Mouse (Mus musculus) mesoderm, embryonic 11.5 days (tissue): ENCODE measurements around the gene Sh3bp1.
A peak's percentile ranks its signal among the peaks of the same experiment; 100 is the strongest.

Source experiments
- DNase-seq: peaks from one replicate; pipeline ENCODE4 v3.0.0-alpha.2; 2012; ENCODE audit warnings: low read depth, low spot score

Sh3bp1 gene

DNA sequence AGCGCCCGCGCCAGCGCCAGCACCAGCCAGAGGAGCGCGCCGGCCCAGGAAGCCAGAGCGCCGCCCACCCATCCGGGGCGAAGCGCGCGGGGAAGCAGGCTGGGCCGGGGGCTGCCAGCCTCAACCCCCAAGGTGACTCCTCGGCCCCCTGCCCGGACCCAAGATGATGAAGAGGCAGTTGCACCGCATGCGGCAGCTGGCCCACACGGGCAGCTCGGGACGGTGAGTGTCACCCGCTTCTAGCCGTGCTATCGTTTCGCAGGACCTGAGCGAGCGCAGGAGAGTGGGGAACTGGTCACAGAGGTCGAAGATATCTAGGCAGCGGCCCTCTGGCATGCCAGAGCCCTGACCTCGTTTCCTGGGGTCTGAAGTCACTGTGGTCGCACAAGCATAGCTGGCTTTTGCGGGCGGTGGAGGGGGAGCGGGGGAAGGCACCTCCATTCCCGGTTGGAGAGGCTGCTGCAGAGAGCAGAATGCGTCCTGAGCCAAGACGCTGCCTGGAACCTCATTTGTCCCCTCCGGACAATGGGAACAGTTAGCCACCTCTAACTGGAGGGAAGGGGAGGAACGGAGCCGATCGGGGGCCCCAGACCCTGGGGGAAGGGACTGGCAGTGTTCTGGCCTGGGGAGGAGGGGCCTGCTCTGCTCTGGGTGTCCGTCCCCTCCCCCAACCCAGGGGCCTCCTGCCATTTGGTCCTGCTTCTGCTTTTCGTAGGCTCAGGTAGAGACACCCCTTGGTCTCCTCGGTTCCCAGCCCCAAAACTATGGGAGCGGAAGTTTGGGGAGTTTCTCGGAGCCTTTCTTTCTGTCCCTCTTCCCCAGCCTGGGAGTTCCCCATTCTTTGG lies at the start of gene Sh3bp1:
Gene Sh3bp1, plus strand, starts transcription at position 29 of the 845 bp plus-strand sequence.
- peak; percentile 66 for DNase-seq

- no peak for DNase-seq
Observed at GRCm38 (mm10) chr15:78850059-78850824, 49.3 kb upstream of the Sh3bp1 start.

DNA sequence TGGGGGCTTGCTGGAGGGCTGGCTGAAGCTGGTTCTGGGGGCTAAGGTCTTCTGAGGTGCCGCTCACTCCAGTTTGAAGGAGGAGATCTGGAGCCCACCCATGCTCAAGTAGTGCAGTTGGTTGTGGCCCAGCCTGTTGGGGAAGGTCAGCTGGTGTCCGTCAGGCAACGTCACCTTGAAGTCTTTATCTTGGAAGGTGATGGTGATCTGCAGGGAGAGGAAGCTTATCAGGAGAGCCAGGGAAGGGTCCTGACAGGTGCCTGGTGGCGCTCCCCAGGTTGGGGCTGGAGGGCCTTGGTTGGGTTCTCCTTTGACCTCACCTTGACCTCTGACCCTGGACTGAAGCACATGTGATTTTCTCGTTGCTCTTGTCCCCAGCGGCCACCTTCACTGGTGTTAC lies 48.6 kb upstream of the Sh3bp1 start:
- DNase-seq: no peak

DNA sequence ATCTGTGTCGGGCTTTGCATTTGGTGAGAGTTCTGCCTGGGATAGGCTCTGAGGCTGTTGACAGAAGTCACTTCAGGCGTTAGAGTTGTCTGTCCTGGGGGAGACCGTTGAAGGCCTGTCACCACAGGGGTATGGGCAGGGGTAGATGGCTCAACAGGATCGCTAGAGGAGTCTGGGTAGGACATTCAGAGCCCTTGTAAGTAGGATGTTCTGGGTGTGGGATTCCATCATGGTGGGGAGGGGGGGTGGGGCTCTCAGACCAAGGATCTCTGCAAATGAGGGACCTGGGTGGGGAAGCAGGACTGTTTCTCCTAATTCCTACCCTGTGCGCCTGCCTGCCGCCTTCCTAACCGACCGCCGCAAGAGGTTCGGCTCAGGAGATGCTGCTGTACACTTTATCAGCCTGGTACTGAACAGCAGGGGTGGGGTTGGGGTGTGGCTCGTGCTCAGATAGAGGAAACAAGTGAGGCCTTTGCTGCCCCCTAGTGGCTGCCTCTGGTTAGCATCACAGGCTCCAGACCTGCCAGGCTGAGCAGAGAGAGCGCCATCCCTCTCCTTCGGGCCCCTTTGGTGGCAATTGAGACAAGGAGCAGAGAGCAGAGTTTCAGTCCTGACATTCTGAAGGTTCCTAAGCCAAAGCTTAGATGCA lies 47.9 kb upstream of the Sh3bp1 start:
- DNase-seq: peak; percentile 92

DNA sequence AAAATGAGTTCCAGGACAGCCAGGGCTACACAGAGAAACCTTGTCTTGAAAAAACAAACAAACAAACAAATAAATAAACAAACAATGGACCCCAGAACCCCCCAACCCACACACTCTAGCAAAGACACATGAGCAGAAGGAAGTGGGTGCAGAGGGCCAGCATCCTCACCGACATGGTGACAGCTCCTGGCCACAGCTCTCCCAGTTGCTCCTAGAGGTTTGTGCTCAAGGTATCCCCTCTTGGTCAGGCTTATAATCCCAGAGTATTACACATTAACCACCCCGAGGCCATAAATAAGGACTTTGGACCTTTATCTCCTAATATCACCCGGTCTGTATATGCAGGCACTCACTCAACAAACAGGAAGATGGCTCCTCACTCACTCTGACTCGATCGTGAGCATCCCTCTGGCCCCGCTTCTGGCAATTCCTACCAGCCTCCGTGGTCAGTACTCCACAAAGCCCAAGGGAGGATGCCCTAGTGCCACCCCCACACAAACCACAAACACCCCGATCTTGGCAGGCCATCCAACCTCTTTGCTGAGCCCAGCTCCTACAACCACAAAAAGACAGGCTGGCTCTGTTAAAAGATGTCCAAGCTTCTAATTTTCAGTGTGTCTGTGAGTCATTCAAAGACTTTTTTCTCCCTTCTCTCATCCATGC lies 44.1 kb upstream of the Sh3bp1 start, which contains the start of gene Lgals2:
Gene Lgals2, minus strand, starts transcription at position 227 of the 663 bp plus-strand sequence.
- no peak for DNase-seq

DNA sequence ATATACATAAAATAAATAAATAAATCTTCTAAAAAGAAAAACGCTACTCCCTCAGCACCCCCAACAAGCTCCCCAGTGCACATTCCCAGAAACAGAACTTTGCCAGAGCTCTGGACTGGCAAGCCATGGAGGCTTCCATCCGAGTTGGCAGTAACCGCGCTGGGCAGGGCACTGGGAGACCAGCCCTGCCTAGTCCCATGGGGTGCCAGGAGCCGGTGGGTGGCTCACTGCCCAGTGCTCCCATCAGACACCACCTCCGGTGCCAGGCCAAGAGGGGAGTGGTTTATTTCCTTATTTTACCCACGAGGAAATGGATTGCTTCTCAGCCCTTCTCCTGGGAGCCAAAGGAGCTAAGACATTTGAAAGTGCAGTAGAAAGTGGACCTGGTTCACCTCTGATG lies 42.6 kb upstream of the Sh3bp1 start:
- no peak for DNase-seq

DNA sequence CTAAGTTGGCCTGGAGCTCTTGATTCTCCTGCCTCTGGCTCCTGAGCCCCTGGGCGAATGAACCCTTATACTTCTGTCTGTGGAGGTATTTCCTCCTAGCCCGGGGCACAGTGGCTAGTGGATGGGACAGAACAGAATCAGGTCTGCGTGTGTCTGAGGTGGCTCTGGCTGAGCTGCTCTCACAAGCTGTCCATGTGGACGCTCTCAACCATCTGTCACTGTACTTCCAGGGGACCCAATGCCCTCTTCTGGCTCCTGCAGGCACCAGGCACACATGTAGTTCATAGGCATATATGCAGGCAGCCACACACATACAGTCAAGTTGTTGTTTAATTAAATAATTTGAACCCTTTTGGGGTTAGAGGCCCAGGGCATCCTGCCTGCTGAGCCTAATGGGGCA lies 40.3 kb upstream of the Sh3bp1 start:
- DNase-seq: no peak

DNA sequence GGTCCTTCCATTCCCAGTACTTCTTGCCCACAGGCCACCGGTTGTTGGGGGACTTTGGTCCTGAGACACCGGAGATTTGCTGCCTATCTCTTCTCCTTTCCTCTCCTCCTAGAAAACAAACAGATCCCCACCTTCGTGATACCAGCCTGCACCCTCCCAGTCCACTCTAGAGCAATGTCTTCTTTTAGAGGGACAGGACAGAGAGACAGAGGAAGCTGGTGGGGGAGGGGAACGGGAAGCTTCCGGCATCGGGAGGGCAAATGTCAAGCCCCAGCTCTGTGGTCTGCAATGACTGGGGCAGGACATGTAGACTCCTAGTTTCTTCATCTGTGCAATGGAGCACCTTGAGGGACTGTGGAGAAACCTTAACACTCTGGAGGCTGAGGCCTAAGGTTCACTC lies 39.9 kb upstream of the Sh3bp1 start:
- DNase-seq: no peak

- no peak for DNase-seq
Observed at GRCm38 (mm10) chr15:78862280-78862679, 37.3 kb upstream of the Sh3bp1 start.

- DNase-seq: no peak
Observed at GRCm38 (mm10) chr15:78863154-78863553, 36.4 kb upstream of the Sh3bp1 start.

DNA sequence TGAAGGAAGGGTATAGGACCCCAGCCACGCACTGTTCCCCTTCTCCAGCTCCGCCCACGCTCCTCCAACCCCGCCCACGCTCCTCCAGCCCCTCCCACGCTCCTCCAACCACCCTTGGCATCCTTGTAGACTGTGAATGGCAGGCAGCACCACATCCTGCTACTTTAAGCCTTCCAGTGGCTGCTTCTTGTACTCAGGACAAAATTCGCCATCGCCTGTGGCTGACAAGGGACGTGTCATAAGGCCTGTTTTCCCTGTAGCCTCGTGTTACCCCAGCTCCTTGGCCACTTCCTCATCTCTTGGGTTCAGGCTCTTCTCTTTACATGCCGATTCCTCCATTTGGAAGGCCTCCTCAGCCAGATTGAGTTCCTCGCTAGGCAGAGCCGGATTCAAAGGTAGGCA lies 35.7 kb upstream of the Sh3bp1 start:
- DNase-seq: no peak

GRCm38 (mm10) chr15:78868398-78868797 lies 31.2 kb upstream of the Sh3bp1 start:
- DNase-seq: peak; percentile 56

DNA sequence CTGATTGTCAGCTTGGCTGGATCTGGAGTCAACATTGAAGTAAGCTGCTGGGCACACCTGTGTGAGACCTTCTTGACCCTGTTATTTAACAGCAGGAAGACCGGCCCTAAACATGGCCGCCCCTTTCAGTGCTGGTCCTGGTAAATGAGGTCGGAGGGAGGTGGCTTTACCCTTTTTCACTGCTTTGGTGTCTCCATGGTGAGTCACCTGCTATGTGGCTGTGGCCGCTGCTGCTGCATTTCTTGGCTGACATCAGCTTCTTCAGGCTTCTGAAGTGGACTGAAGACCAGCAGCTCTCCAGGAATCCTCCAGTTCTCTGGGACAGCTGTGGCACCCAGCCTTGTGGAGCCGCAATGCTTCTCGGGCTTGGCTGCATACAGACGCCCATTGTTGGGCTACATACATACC lies 30.7 kb upstream of the Sh3bp1 start:
- DNase-seq: no peak

- DNase-seq: peak; percentile 79
Observed at GRCm38 (mm10) chr15:78869775-78870174, 29.8 kb upstream of the Sh3bp1 start.

DNA sequence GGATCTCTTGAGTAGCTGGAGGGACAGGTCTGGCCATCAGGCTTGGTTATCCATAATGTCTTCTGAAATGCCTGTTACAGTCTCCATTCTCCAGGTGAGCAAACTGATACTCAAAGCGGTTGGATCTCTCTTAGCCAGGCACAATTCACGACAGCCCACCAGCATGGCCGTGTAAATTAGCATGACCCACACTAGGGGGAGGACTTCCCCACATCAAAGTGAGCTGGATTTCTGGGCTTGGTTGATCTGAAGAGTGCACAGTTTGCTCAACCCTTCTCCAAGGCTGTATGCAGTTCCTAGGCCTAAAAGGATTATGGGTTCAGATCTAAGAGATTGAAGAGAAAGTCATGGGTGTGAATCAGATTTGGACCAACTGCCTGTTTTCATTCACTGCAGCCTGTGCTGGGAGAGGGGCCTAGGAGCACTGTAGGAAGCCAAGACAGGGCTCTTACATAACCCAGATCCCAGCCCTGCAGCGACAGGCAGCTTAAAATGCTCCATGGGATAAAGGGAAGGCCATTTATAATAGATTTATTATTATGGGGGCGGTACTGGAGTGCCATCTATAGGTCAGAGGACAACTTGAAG lies 27.5 kb upstream of the Sh3bp1 start:
- no peak for DNase-seq

DNA sequence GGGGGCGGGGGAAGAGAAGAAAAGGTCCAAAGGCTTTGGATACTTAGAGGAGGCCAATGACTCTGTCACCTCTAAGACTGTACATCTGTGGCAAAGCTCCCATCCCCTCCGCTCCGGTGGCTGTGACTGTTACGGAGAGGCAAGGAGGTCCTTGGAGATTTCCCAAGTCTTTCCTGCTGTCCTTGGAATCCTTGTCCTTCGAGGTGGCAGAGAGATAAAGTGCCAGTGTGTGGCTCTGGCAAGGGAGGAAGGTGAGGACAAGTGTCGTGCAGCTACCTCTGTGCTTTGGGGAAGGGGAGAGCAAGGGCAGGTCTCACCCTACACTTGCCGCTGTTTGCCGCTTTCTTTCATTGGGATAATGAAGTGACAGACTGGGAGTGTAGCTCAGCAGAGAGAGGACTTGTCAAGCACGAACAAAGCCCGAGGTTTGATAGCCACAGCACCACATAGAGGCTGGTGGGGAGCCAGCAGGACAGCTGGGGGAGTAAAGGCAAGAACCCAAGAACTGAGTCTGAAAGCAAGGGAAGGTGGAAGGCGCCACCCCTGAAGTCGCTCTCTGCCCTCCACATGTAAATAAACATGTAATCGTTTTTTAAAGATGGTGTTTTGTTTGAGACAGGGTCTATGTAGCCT lies 25.6 kb upstream of the Sh3bp1 start:
- DNase-seq: no peak

- no peak for DNase-seq
Observed at GRCm38 (mm10) chr15:78874989-78875388, 24.6 kb upstream of the Sh3bp1 start.

GRCm38 (mm10) chr15:78875537-78875936 lies 24.0 kb upstream of the Sh3bp1 start:
- DNase-seq: no peak

GRCm38 (mm10) chr15:78876258-78876696 lies 23.3 kb upstream of the Sh3bp1 start:
- peak; percentile 87 for DNase-seq

DNA sequence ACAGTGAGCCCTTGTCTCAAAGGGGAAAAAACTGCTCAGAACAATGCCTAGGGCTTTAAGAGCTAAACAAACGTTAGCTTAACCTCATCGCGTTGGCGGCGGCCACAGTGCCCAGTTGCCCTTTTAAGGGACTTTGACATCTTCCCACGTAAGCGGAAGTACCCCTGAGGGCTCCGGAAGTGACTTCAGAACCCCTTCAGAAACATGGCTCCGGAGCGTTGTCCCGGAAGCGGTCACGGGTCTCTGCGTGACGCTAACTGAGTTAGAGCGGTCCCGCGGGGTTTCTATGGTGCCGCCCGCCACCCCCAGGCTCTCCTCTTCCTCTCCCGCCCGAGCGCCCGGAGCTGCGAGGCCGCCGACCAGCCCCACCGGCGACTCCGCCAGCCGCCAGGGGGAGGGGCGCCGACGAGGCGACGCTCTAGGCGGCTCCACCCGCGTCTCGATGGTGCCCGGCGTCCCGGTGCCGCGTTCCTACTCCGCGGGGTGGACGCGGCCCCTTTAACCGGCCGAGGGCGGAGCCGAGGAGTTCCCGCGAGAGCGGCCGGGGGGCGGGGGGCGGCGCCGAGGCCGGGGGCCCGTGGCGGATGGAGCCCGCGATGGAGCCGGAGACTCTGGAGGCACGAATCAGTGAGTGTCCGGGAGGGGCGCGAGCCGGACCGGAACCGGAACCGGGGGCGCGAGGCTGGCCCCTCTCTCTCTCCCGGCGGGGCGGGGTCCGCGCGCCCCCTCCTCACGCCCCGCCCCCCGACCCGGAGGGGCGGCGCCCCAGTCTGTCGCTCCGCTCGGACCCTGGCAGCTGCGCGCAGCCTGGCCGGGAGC lies 22.4 kb upstream of the Sh3bp1 start, which contains the start of gene Gga1:
Gene Gga1, plus strand, starts transcription at position 200 of the 819 bp plus-strand sequence.
- DNase-seq: peak; percentile 98
